Mouse (Mus musculus): Measurements from ENCODE around the gene Prmt9.
A peak's percentile ranks its signal among the peaks of the same experiment; 100 is the strongest.

Gene Prmt9

DNA sequence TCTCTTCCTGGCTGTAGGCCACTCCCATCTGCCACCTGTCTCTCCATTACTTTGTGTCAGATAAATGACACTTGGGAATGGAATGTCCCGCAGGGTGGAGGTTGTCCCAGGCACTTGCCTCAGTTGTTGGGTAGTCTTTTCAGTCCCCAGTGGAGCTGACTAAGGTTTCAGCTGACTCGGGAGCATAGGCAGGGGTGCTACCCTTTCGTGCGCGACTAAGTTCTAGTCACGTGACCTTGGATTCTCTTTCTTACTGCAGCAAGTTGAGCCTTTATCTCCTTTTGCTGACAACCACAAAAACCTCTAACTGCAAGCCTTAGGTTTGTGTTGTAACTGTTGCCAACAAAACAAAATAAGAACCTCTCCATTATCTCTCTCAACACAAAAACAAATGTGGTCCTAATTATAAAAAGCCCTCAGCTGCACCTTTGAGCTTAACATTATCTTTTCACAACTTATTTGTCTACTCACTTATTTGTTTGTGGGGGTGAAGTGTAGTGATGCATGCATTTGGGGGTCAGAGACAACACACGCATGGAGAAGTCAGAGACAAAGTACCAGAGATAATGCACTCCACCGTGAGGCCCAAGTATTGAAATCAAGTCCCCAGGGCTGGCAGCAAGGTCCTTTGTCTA lies 14.7 kb upstream of the Prmt9 start:
- no peak for DNase-seq (ENCODE audit: low spot score)

DNA sequence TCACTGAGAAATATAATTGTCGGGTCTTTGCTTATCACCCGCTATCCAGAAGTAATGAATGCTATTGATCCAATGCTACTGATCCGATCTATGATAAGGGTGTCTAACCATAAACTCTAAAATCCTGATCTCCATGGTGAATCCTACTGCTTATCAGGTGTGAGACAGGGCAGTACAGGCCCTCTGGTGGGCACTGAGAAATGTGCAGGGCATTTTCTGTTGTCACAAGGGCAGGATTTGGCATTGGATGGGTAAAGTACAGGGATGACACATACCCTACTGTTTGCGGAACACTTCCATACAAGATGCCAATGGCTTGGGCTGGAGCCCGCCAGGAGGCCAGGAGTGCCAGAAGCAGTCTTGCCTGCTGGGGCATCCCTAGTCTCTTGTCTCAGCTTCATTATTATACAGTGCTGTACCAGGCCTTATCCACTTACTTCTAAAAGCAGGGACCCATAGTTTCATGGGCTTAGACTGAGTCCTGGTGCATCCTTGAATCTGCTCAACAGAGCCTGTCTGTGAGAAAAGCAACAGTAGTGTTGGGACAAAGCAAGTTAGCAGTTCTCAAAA lies 14.1 kb upstream of the Prmt9 start:
- peak; percentile 74 for DNase-seq (ENCODE audit: low spot score)

DNA sequence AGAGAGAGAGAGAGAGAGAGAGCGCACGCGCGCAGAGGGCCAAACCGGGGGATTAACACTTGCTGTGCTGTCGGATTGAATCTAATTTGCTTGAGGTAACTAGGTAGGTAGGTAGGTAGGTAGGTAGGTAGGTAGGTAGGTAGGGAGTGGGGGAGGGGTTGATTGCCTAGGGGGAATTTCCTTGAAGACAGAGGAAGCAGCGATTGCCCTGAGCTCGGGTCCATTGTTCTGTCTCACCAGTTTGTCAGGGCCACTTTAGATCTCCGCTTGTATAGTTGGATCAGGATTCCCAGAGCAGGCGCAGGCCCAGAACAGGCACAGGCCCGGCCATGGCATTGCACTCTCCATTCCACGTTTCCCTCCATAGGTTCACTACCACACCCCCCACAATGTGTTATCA lies 12.4 kb upstream of the Prmt9 start:
- DNase-seq (ENCODE audit: low spot score): no peak

DNA sequence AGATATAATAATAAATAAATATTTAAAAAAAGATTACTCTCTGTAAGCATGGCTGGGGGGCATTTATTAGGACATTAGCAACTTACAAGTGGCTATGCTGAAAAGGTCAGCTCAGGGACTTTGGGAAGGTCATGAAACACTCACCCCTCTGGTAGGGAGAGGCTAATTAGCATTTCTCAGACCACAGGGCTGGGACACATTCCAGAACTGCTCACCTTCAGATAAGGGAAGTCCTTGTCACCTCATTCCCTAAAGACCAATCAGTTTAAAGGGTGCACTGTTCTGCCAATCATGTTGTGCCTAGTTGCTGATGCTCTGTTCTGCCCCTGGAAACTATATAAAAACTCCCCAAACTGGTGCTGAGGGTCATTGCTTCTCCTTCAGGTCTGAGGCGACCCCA lies 10.9 kb upstream of the Prmt9 start:
- DNase-seq (ENCODE audit: low spot score): no peak

DNA sequence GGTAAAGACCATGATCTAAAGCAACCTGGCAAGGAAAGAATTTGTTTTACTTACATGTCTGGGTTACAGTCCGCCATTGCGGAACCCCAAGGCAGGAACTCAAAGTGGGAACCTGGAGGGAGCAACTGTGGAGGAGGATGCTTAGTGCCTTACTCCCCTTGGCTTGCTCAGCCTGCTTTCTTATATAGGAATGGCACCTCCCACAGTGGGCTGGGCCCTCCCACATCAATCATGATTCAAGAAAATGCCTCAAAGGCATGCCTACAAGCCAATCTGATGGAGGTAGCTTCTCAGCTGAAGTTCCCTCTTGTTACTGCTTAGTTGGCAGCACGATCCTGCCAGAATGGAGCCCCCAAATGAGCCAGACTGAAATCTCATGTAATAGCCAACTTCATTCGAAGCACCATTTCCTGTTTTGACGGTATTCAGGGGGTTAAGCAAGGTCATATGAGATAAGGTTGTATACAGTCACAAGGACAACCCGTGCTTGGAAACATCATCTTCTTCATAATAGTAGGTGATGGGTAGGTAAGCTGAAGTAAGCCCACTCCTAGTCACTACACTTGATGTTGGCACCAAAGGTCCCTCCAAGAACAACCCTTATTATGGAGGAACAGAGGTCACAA lies 5.9 kb upstream of the Prmt9 start:
- no peak for DNase-seq (ENCODE audit: low spot score)

DNA sequence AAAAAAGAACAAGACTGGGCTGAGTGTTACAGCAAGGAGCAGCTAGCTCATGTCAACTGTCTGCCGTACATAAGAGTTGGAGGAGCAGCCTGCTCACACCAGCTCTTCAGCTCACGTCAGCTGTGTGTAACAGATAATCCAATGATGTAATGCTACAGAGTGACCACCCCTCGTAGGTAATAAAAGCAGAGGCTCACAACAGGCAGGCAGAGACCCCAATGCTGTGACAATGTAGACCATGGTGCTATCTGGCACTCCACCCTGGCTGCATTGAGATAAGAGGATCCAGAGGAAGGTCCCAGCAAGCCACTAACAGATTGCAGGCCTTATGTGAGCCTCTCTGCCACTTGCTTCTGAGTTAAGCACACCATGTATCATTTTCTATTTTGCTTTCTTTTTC lies 4.8 kb upstream of the Prmt9 start:
- DNase-seq (ENCODE audit: low spot score): no peak

DNA sequence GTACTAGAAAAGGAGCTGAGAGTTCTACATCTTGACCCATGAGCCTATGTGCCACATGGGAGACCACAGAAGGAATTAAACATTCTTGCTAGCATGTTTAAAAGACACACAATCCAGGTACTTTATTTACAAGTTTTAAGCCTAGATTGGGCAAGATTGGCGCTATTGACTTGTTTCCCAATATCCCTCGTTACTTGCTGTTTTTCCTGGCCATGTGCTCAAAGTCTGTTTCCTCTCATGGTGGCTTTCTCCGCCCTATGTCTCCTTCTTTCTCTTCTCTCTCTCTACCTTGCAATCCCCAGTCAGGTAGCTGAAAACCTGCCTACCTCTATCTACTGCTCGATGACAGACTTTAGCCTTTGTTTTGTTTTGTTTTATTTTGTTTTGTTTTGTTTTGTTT lies 3.6 kb upstream of the Prmt9 start:
- no peak for DNase-seq (ENCODE audit: low spot score)

DNA sequence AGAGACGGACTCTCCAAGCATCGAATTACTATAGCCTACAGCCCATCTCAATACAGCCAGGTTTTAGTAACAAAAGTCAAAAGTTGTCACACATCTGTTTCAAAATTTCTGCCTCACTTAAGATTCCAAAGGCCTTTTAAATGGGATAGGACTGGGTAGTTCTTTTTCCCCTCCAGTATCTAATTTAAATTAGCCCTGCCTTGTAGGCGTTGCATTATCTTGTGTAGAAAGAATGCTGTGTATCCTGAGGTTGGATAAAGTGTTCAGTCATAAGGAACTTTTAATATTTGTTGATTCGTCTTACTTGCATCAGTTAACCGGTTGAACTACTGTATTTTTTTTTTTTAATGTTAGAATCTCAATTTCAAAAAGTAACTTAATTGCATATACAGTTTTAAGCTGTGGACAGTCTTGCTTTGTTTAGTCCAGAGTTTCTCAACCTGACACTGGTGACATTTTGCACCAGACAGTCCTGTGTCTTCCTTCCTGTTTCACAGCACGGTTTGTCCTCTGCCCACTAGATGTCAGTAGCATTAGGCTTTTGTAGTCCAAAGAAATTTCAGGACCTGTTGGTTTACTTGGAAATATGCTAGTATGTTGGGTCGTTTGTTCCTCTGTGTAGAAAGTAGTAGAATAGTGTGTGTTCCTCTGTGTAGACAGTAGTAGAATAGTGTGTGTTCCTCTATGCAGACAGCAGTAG lies 834 bp downstream of the Prmt9 start:
- DNase-seq (ENCODE audit: low spot score): peak; percentile 70

DNA sequence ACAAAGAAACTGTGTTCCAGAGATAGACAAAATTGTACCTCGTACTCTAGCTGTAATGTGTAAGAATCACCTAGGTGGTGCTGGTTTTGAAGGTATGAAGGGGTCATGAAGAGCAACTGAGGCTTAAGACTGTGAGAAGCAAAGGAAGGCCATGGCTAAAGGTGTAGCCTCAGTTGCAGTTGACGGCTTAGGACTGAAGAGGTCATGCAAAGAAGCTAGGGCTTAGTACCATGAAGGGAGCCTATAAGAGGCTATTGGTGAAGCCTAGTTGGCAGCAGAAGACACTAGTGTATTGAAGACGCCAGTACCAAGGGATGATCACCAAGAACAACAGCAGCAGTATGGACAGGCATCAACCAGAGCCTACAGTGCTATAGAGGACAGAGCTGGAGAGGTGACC lies 3.3 kb downstream of the Prmt9 start:
- DNase-seq (ENCODE audit: low spot score): no peak

DNA sequence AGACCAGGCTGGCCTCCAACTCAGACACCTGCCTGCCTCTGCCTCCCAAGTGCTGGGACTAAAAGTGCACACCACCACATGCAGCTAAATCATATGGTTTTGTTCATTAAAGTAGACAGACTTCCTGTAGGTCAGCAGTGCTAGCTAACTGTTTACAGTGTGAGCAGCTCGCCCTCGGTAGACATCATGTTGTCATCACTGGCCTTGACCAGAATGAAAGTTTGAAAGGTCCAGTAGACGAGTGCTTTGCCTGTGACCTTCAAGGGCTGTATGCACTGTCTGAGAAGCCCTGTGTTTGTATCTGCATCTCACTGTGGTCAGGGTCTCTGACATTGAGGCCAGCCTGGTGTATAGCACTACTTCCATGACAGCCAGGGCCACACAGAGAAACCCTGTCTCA lies 12.2 kb downstream of the Prmt9 start:
- no peak for DNase-seq (ENCODE audit: low spot score)

DNA sequence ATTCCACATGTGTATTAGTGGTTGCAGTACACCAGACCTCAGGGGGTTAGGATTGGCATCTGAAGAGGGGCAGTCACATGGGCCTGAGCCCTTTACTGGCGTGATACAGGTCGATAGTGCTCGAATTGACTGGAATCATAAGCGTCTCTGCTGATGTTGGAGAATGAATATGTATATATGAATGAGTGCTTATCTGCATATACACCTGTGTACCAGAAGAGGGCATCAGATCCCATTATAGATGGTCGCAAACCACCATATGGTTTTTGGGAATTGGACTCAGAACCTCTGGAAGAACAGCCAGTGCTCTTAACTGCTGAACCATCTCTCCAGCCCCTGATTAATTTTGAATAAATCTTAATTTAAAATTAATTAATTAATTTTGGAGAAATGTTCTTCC lies 25.0 kb downstream of the Prmt9 start:
- DNase-seq (ENCODE audit: low spot score): no peak

DNA sequence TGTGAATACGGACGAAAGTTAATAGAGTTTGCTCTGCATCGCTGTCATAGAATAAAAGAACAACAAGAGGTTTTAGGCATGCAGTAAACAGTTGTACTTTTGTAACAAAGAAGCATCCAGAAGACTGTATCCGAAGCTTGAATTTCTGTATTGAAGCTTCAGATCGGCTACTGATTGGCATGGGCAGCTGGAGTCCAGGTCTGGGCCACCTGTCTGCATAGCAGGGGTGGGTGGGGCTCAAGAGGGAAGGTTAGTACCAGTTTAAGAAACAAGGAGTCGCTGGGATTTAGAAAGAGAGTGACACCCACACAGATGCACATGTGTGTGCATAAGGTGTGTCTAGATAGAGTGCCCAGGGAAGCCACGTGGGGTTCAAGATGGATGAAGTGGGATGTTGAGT lies 28.5 kb downstream of the Prmt9 start:
- no peak for DNase-seq (ENCODE audit: low spot score)

DNA sequence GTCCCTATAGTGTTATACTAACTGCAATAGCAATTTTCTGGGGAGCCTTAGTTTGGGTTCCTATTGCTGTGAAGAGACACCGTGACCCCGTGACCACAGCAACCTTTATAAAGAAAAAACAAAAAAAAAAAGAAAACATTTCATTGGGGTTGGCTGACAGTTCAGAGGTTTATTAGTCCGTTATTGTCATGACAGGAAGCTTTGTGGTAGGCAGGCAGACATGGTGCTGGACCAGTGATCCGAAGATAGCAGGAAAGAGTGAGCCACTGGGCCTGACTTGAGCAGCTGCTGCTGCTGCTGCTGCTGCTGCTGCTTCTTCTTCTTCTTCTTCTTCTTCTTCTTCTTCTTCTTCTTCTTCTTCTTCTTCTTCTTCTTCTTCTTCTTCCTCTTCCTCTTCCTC lies 35.0 kb downstream of the Prmt9 start:
- DNase-seq (ENCODE audit: low spot score): no peak

DNA sequence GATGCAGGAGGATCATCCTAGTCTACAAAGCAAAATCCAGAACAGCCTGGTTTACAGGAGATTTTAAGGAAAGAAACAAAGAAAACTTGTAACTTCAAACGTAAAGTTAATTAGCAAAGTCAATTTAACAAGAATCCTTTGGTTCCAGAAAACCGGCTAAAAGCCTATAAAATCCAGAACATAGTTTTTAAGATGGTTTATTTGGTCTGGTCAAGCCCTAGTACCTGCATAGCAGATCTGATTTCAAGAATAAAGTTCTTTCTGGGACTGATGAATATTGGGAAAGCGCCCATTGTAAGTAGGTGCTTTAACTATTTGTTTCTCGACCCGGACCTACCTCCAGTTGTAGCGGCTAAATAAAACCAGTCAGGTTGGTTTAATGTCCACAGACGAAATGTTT lies 60.4 kb downstream of the Prmt9 start:
- no peak for DNase-seq (ENCODE audit: low spot score)

DNA sequence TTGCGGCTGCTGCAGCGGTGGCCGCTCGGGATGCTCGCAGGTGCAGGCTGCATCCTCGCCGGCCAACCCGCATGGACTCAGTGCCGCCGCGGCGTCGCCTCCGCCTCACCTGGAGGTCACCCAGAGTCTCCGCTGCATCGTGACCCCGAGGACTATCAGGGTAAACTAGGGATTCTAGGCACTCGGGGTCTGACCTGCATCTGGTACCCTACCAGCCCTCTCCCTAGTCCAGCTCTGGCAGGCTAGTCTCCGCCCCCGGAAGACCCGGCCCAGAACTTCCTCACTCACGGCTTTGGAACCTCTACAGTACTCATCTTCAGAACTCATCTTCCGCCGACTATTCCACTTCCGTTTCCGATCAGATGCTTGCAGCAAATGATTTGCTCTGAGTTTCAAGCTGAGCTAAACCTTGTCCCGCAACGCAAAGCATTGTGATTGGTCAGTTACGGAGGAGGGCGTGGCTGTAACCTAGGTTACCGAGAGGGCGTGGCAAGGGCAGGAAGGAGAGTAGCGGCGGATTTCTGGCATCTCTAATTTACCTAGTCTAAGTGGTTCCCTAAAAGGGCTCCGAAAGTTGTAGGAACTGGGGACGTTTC lies 61.3 kb downstream of the Prmt9 start, which contains the start of gene Tmem184c:
Gene Tmem184c (minus strand): TSS at position 325 of the 596 bp plus-strand sequence.
- peak; percentile 99 for DNase-seq (ENCODE audit: low spot score)

DNA sequence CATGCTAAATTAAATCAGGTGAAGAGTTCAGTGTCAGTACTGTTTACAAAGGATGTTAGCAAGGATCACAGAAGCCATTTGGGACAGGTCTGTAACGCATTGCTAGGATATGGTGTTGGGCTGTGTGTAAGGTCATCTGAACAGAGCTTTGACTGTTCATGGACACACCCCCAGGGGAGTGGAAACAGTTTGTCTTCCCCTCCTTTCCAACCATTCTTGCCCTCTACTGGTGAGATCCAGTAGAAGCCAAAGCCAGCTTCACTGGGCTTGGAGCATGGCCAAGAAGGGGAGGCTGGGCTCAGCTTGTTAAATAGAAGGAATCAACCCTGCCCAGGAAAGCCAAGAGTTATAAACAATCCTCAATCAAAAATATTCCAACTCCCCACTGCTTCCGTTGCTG lies 68.7 kb downstream of the Prmt9 start:
- DNase-seq (ENCODE audit: low spot score): peak; percentile 66

DNA sequence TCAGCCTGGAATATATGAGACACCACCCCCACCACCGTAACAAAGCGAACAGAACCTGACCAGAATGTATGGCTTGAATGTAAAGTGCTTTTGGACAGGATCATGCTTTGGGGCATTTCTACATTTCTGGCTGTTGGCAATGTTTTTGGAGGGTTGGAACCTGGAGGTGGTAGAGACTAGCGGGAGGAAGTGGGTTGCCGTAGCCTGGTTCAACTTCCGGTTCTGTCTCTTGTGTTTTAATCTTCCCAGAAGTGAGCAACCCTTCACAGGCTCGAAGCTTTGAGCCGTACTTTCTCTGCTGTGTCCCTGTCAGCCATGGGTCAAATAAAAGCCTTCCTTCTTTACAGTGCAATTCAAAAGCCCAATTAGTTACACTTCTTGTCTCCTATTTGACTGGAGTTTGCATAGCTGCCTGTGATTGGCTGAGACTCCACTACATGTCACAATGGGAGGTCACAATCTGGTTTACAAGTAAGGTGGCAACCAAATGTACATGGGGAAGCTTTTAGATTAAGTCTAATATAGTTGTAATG lies 74.5 kb downstream of the Prmt9 start:
- DNase-seq (ENCODE audit: low spot score): no peak

DNA sequence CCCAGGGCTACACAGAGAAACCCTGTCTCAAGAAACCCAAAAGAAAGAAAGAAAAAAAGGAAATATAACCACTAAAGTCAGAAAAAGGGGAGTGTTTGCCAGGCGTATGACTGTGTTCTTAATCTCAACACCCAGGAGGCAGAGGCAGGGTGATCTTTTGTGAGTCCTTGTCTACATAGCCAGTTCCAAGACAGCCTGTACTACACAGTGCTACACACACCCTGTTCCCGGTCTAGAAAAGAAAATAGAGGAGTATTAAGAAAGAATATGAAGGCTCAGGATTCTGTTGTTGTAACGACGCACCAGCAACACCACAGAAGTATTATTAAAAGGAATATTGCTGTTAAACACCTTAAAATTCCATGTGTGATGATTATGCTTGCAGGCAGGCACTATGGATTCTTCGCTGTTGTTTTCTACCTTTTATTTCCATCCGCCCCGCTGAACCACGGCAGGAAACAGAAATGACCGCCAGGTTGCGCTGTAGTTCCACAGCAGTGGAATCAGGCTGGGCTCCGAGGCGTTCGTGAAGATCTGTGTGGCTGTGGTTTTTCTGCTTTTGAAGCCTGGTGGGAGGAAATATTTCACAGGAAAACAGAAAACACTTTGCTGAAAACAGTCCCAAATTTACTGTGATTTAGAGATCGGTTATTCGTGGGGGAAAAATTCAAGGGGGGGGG lies 80.8 kb downstream of the Prmt9 start:
- DNase-seq (ENCODE audit: low spot score): peak; percentile 69

DNA sequence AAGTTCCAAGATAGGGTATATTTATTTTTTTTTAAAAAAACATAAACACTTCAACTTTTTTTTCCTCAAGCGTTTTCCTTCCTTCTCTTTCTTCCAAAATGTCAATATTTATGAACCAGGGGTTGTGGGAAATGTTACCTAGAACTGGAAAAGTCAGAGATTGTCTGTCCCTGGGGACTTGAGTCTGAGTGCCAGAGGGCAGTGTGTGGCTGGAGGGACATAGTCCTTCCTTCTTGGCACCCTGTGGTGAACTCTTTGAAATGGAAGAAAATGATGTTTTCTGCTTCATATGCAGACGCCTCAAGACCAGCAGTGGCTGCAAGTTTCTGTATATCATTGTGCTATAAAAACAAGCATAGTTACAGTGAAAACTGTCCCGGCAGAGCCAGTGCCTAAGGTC lies 81.5 kb downstream of the Prmt9 start:
- DNase-seq (ENCODE audit: low spot score): no peak
